8 mouse cellular contexts compared by ENCODE assay signal in the genomic region with DNA sequence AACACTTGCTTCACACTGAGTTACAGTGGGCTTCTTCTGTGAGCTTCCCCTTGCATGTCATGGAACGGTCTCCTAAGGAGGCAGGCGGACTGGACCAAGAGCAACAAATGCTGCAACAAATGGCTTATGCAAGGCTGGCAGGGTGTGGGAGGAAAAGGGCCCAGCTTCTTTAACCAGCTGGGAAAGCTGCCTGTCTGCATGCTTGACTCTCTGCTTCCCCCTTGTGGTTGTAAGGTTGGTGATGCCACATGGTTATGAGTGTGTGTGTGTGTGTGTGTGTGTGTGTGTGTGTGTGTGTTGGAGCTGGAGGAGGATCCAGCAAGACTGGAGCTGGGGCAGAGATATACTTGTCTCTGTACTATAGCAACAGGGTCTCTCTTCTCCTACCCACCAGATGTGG. TPM values are rescaled to one million over a fixed set of nuclear protein-coding genes. Genes with fewer than 3 reads are reported as not detected.
DNase-seq lines count a peak whose midpoint lies in the region; ATAC-seq and TF ChIP-seq lines count a peak whose summit lies in the region.

No protein-coding gene starts in this region.

- H3K27ac ChIP-seq in MEL (ENCODE audit: control insufficient read depth, low read depth, low read length): no peak overlapping the region
- no peak overlapping the region for H3K27ac ChIP-seq in forebrain, embryonic 13.5 days
- H3K27ac ChIP-seq in heart, postnatal 0 days (ENCODE audit: low read depth): peak overlapping the region; percentile 44
- H3K27ac ChIP-seq in liver, postnatal 0 days (ENCODE audit: low read depth): peak overlapping the region; percentile 44; the same call in 1 of the 2 replicates

- WGBS in forebrain, embryonic 13.5 days: 30% methylated on average over 2 of the region's 2 CpGs
- 4% methylated on average over 2 of the region's 2 CpGs for WGBS in heart, postnatal 0 days
- WGBS in liver, postnatal 0 days (ENCODE audit: insufficient replicate concordance): 7% methylated on average over 2 of the region's 2 CpGs

- H3K36me3 ChIP-seq in MEL (ENCODE audit: control insufficient read depth in 1 of 2, insufficient read depth in 2 of 2, low read length in 2 of 2): peaks cover 0 to 7% of the 10 kb centered on the region in 2 experiments; a peak in 1 of 4 replicates
- no peaks in the 10 kb centered on the region for H3K36me3 ChIP-seq in forebrain, embryonic 13.5 days (ENCODE audit: poor library complexity, severe bottlenecking)
- no peaks in the 10 kb centered on the region for H3K36me3 ChIP-seq in heart, postnatal 0 days (replicated peaks; ENCODE audit: control insufficient read depth, insufficient read depth, low read length)
- no peaks in the 10 kb centered on the region for H3K36me3 ChIP-seq in liver, postnatal 0 days (replicated peaks; ENCODE audit: insufficient read depth, low read length)

- H3K79me2 ChIP-seq in MEL (ENCODE audit: control insufficient read depth, insufficient read depth, low read length, poor library complexity): no peaks in the 10 kb centered on the region

- DNase-seq in MEL (ENCODE audit: low read depth, low spot score): peak; percentile 92
- DNase-seq in c-Kit-positive CD71-negative TER-119-negative erythroid progenitor cells, embryonic 14.5 days (ENCODE audit: low read depth): peak; percentile 70
- peak; percentile 93 for DNase-seq in heart, postnatal 0 days (ENCODE audit: low spot score)
- DNase-seq in layer of hippocampus, adult 18-20 months (ENCODE audit: low spot score in 2 of 2): peak; percentile 68 to 90
- DNase-seq in liver, postnatal 0 days: peak; percentile 80
- peak; percentile 86 for DNase-seq in retina, postnatal 7 days (ENCODE audit: low read depth, low spot score)
- peak; percentile 83 for DNase-seq in urinary bladder, postnatal 14 days (ENCODE audit: low spot score)

- TF ChIP-seq RAD21 in MEL (IDR thresholded peaks at IDR 0.05; ENCODE audit: low read depth, low read length): peak; percentile 63

- ATAC-seq in forebrain, embryonic 13.5 days: peak; percentile 38; the same call in 1 of the 2 replicates
- ATAC-seq in heart, postnatal 0 days (ENCODE audit: insufficient read depth, low read depth): peak; percentile 76
- ATAC-seq in liver, postnatal 0 days: peak; percentile 79

- peak in 1 of 2 experiments; percentile 12; a peak in 1 of 4 replicates for TF ChIP-seq EP300 in MEL (IDR thresholded peaks at IDR 0.05; ENCODE audit: low read depth in 1 of 2, low read length in 2 of 2)
- TF ChIP-seq EP300 in heart, postnatal 0 days (IDR thresholded peaks at IDR 0.05; ENCODE audit: low read depth): no peak; the same call in 1 of the 2 replicates
- TF ChIP-seq EP300 in liver, postnatal 0 days (IDR thresholded peaks at IDR 0.05; ENCODE audit: low read depth): no peak

- no peak overlapping the region for H3K4me2 ChIP-seq in forebrain, embryonic 13.5 days
- 0 out of 2 replicates have a peak overlapping the region, but pooled peaks have one; percentile 1 for H3K4me2 ChIP-seq in heart, postnatal 0 days (ENCODE audit: low read depth, low read length)
- H3K4me2 ChIP-seq in liver, postnatal 0 days (ENCODE audit: low read depth, low read length): no peak overlapping the region

- H3K9ac ChIP-seq in MEL (ENCODE audit: control insufficient read depth, low read depth, low read length, poor library complexity, severe bottlenecking): no peak overlapping the region
- no peak overlapping the region for H3K9ac ChIP-seq in forebrain, embryonic 13.5 days
- H3K9ac ChIP-seq in heart, postnatal 0 days (replicated peaks; ENCODE audit: low read depth, low read length): no peak overlapping the region
- no peak overlapping the region for H3K9ac ChIP-seq in liver, postnatal 0 days (replicated peaks)

- no peak for TF ChIP-seq POLR2A in MEL (IDR thresholded peaks at IDR 0.05; ENCODE audit: control insufficient read depth in 1 of 2, insufficient read depth in 1 of 2, low read depth in 1 of 2, low read length in 2 of 2, poor library complexity in 1 of 2)

- H3K4me3 ChIP-seq in MEL (ENCODE audit: control insufficient read depth in 1 of 2, insufficient read depth in 1 of 2, low read depth in 2 of 2, low read length in 2 of 2): no peak overlapping the region
- no peak overlapping the region for H3K4me3 ChIP-seq in forebrain, embryonic 13.5 days
- H3K4me3 ChIP-seq in heart, postnatal 0 days (ENCODE audit: low read depth, low read length): no peak overlapping the region
- H3K4me3 ChIP-seq in liver, postnatal 0 days (ENCODE audit: low read depth, low read length): no peak overlapping the region

- peak; percentile 83 to 86 (median 85) for TF ChIP-seq CTCF in MEL (IDR thresholded peaks at IDR 0.05 in 2 of 3, conservative IDR thresholded peaks at IDR 0.05 in 1 of 3; ENCODE audit: control insufficient read depth in 1 of 3, insufficient read depth in 1 of 3, low read depth in 2 of 3, low read length in 3 of 3, poor library complexity in 1 of 3, severe bottlenecking in 1 of 3)
- TF ChIP-seq CTCF in heart, postnatal 0 days (IDR thresholded peaks at IDR 0.05; ENCODE audit: low read depth): peak; percentile 100
- TF ChIP-seq CTCF in liver, postnatal 0 days (IDR thresholded peaks at IDR 0.05; ENCODE audit: low read depth): peak; percentile 99

- H3K27me3 ChIP-seq in MEL (ENCODE audit: control insufficient read depth in 1 of 2, insufficient read depth in 2 of 2, low read length in 2 of 2): no peaks in the 10 kb centered on the region; a peak in 1 of 4 replicates
- no peaks in the 10 kb centered on the region for H3K27me3 ChIP-seq in forebrain, embryonic 13.5 days
- no peaks in the 10 kb centered on the region for H3K27me3 ChIP-seq in heart, postnatal 0 days (ENCODE audit: control insufficient read depth, insufficient read depth, low read length)
- no peaks in the 10 kb centered on the region for H3K27me3 ChIP-seq in liver, postnatal 0 days (ENCODE audit: insufficient read depth, low read length)

- H3K9me3 ChIP-seq in MEL (replicated peaks; ENCODE audit: insufficient read depth, low read length): no peaks in the 10 kb centered on the region
- no peaks in the 10 kb centered on the region for H3K9me3 ChIP-seq in forebrain, embryonic 13.5 days (replicated peaks)
- no peaks in the 10 kb centered on the region for H3K9me3 ChIP-seq in heart, postnatal 0 days (replicated peaks; ENCODE audit: control insufficient read depth, low read length)
- H3K9me3 ChIP-seq in liver, postnatal 0 days (ENCODE audit: low read length): no peaks in the 10 kb centered on the region

- peaks cover 2 to 25% of the 10 kb centered on the region in 2 experiments; a peak in 3 of 4 replicates for H3K4me1 ChIP-seq in MEL (ENCODE audit: control insufficient read depth in 1 of 2, insufficient read depth in 2 of 2, low read length in 2 of 2)
- H3K4me1 ChIP-seq in forebrain, embryonic 13.5 days: no peaks in the 10 kb centered on the region
- 0 out of 2 replicates have a peak, but pooled peaks cover 6% of the 10 kb centered on the region for H3K4me1 ChIP-seq in heart, postnatal 0 days (ENCODE audit: control insufficient read depth, insufficient read depth)
- peaks cover 11% of the 10 kb centered on the region for H3K4me1 ChIP-seq in liver, postnatal 0 days (ENCODE audit: insufficient read depth)

TF ChIP-seq in MEL, 35 proteins besides CTCF, POLR2A, EP300 and RAD21 (continues in another document):
- TF ChIP-seq USF1 (IDR thresholded peaks at IDR 0.05; ENCODE audit: low read depth, low read length) (peak; percentile 52; the same call in 1 of the 2 replicates), CHD2 (IDR thresholded peaks at IDR 0.05; ENCODE audit: low read length) (no peak), SMC3 (IDR thresholded peaks at IDR 0.05; ENCODE audit: low read depth, low read length) (peak; percentile 92), GABPA (IDR thresholded peaks at IDR 0.05; ENCODE audit: low read depth, low read length) (no peak), ZNF384 (IDR thresholded peaks at IDR 0.05; ENCODE audit: low read depth, low read length) (no peak), RCOR1 (IDR thresholded peaks at IDR 0.05; ENCODE audit: low read depth, low read length) (no peak), MEF2A (IDR thresholded peaks at IDR 0.05; ENCODE audit: extremely low read depth, insufficient replicate concordance, low read depth, low read length, poor library complexity, severe bottlenecking) (no peak), MAFK (IDR thresholded peaks at IDR 0.05; ENCODE audit: borderline replicate concordance, low read depth, low read length) (no peak), UBTF (IDR thresholded peaks at IDR 0.05; ENCODE audit: borderline replicate concordance, insufficient read depth, low read depth, low read length) (no peak)

RNA-seq across cellular contexts. Expression of a gene that starts 23.1 kb away (rescaled TPM):
- total RNA-seq in MEL (2012; rRNA removed): not detected in 2 replicates
- under 1 TPM in 1 of 2 experiments, not detected in 1; 0.03 TPM for polyA plus RNA-seq in MEL (2012; ENCODE audit: insufficient read depth in 1 of 2, insufficient read length in 2 of 2, low read depth in 1 of 2, low replicate concordance in 2 of 2, missing spikeins in 1 of 2)
- polyA plus RNA-seq in forebrain, embryonic 13.5 days (2015; fragmentation: Nextera tagmentation; extraction: Ambion mirVana): not detected in 2 replicates
- 0.69 TPM in 1 of 2 replicates, not detected in the other for total RNA-seq in heart, postnatal 0 days (2014; rRNA removed; ENCODE audit: low replicate concordance)
- 0.05 and 0.12 TPM in 2 replicates for polyA plus RNA-seq in heart, postnatal 0 days (2015; fragmentation: Nextera tagmentation; extraction: Ambion mirVana)
- under 1 TPM; 0.08 to 0.32 TPM for total RNA-seq in layer of hippocampus, adult 18-20 months (2021)
- polyA plus RNA-seq in liver, postnatal 0 days (2015; fragmentation: Nextera tagmentation; extraction: Ambion mirVana): 0.25 and 0.31 TPM in 2 replicates

RNA-seq across cellular contexts. Expression of a gene that starts 24.9 kb away (rescaled TPM):
- 89.8 and 94.4 TPM in 2 replicates for total RNA-seq in MEL (2012; rRNA removed)
- 100 to 1,000 TPM in 1 of 2 experiments, not detected in 1; 221 TPM for polyA plus RNA-seq in MEL (2012; ENCODE audit: insufficient read depth in 1 of 2, insufficient read length in 2 of 2, low read depth in 1 of 2, low replicate concordance in 2 of 2, missing spikeins in 1 of 2)
- 131 TPM in 2 replicates for polyA plus RNA-seq in forebrain, embryonic 13.5 days (2015; fragmentation: Nextera tagmentation; extraction: Ambion mirVana)
- 221 and 277 TPM in 2 replicates for total RNA-seq in heart, postnatal 0 days (2014; rRNA removed; ENCODE audit: low replicate concordance)
- polyA plus RNA-seq in heart, postnatal 0 days (2015; fragmentation: Nextera tagmentation; extraction: Ambion mirVana): 186 and 201 TPM in 2 replicates
- 10 to 100 TPM; 74.6 to 94.0 TPM for total RNA-seq in layer of hippocampus, adult 18-20 months (2021)
- polyA plus RNA-seq in liver, postnatal 0 days (2015; fragmentation: Nextera tagmentation; extraction: Ambion mirVana): 665 and 672 TPM in 2 replicates

RNA-seq across cellular contexts. Expression of a gene that starts 42.0 kb away (rescaled TPM):
- 443 and 477 TPM in 2 replicates for total RNA-seq in MEL (2012; rRNA removed)
- 100 to 1,000 TPM; 395 to 643 TPM for polyA plus RNA-seq in MEL (2012; ENCODE audit: insufficient read depth in 1 of 2, insufficient read length in 2 of 2, low read depth in 1 of 2, low replicate concordance in 2 of 2, missing spikeins in 1 of 2)
- polyA plus RNA-seq in forebrain, embryonic 13.5 days (2015; fragmentation: Nextera tagmentation; extraction: Ambion mirVana): 276 and 284 TPM in 2 replicates
- 52.9 and 91.1 TPM in 2 replicates for total RNA-seq in heart, postnatal 0 days (2014; rRNA removed; ENCODE audit: low replicate concordance)
- 38.2 and 38.9 TPM in 2 replicates for polyA plus RNA-seq in heart, postnatal 0 days (2015; fragmentation: Nextera tagmentation; extraction: Ambion mirVana)
- total RNA-seq in layer of hippocampus, adult 18-20 months (2021): under 1 TPM; 0.52 to 0.96 TPM
- 74.3 and 90.2 TPM in 2 replicates for polyA plus RNA-seq in liver, postnatal 0 days (2015; fragmentation: Nextera tagmentation; extraction: Ambion mirVana)

Comparison
In these comparisons a context has a peak if more than half of its experiments do, and no peak if none do; other contexts are left out.
1. H3K27ac ChIP-seq: peak in heart, postnatal 0 days (single experiment) and liver, postnatal 0 days (single experiment); none in MEL (single experiment) and forebrain, embryonic 13.5 days (single experiment).
2. Peak in every context shown above with its lines, with median percentiles within 50 percentile points of each other: DNase-seq, CTCF ChIP-seq and ATAC-seq.